Mouse (Mus musculus) MEL (cell line): Measurements from ENCODE around the gene Fgfr2. TPM values are rescaled to one million over a fixed set of nuclear protein-coding genes. Genes with fewer than 3 reads are reported as not detected.

Experiments
- DNase-seq: peaks from one replicate; pipeline ENCODE4 v3.0.0; 2011; ENCODE audit warnings: low read depth, low spot score
- H3K27ac ChIP-seq: 2 replicates; pipeline ENCODE4 v1.5.1; 2012; ENCODE audit warnings: low read depth, mild to moderate bottlenecking, control low read depth, low read length, moderate library complexity; ENCODE audit not compliant: control insufficient read depth
- H3K27me3 ChIP-seq, 2 experiments: fragments of 150-350 bp in 1 of 2; sonication (generic) in 1 of 2; 2 replicates each; pipeline ENCODE4 v1.6.1; 2012; ENCODE audit warnings: low read length in 2 of 2, mild to moderate bottlenecking in 2 of 2, improper control_type of control experiment in 1 of 2, moderate library complexity in 1 of 2; ENCODE audit not compliant: insufficient read depth in 2 of 2, control insufficient read depth in 1 of 2
- H3K36me3 ChIP-seq, 2 experiments: 2 replicates each; pipeline ENCODE4 v1.6.1; 2012 to 2014; ENCODE audit warnings: low read length in 2 of 2, improper control_type of control experiment in 1 of 2, inconsistent platforms in 1 of 2, mild to moderate bottlenecking in 1 of 2; ENCODE audit not compliant: insufficient read depth in 2 of 2, control insufficient read depth in 1 of 2
- H3K4me1 ChIP-seq, 2 experiments: fragments of 150-350 bp in 1 of 2; sonication (generic) in 1 of 2; 2 replicates each; pipeline ENCODE4 v1.6.1; 2012; ENCODE audit warnings: low read length in 2 of 2, improper control_type of control experiment in 1 of 2, mild to moderate bottlenecking in 1 of 2; ENCODE audit not compliant: insufficient read depth in 2 of 2, control insufficient read depth in 1 of 2
- H3K4me3 ChIP-seq, 2 experiments: fragments of 150-350 bp in 1 of 2; sonication (generic) in 1 of 2; 2 replicates each; pipeline ENCODE4 v1.5.1; 2012; ENCODE audit warnings: low read depth in 2 of 2, low read length in 2 of 2, mild to moderate bottlenecking in 2 of 2, moderate library complexity in 2 of 2, control low read depth in 1 of 2, improper control_type of control experiment in 1 of 2; ENCODE audit not compliant: control insufficient read depth in 1 of 2, insufficient read depth in 1 of 2
- H3K79me2 ChIP-seq: 2 replicates; pipeline ENCODE4 v1.6.1; 2012; ENCODE audit warnings: mild to moderate bottlenecking, low read length, moderate library complexity; ENCODE audit not compliant: control insufficient read depth, poor library complexity, insufficient read depth
- H3K9ac ChIP-seq: 2 replicates; pipeline ENCODE4 v1.6.1; 2012; ENCODE audit warnings: low read depth, mild to moderate bottlenecking, control low read depth, low read length, moderate library complexity; ENCODE audit not compliant: control insufficient read depth, poor library complexity, severe bottlenecking
- H3K9me3 ChIP-seq: fragments of 150-350 bp; sonication (generic); replicated peaks from 2 replicates; pipeline ENCODE4 v1.6.1; 2012; ENCODE audit warnings: mild to moderate bottlenecking, low read length, improper control_type of control experiment, moderate library complexity; ENCODE audit not compliant: insufficient read depth
- BHLHE40 ChIP-seq: IDR thresholded peaks from 2 replicates; pipeline ENCODE4 v1.6.1; 2012; ENCODE audit warnings: low read depth, mild to moderate bottlenecking, inconsistent platforms, low read length, improper control_type of control experiment, borderline replicate concordance
- CHD1 ChIP-seq: IDR thresholded peaks from 2 replicates; pipeline ENCODE4 v1.6.1; 2012; ENCODE audit warnings: low read depth, mild to moderate bottlenecking, inconsistent platforms, low read length, improper control_type of control experiment
- CTCF ChIP-seq, 3 experiments: IDR thresholded peaks in 2 of 3; conservative IDR thresholded peaks in 1 of 3; 2 replicates each; pipeline ENCODE4 v1.5.1; 2011 to 2012; ENCODE audit warnings: low read length in 3 of 3, low read depth in 2 of 3, mild to moderate bottlenecking in 2 of 3, improper control_type of control experiment in 1 of 3, inconsistent platforms in 1 of 3, mixed read lengths in 1 of 3, moderate library complexity in 1 of 3; ENCODE audit not compliant: control insufficient read depth in 1 of 3, insufficient read depth in 1 of 3, poor library complexity in 1 of 3, severe bottlenecking in 1 of 3
- ELF1 ChIP-seq: IDR thresholded peaks from 2 replicates; pipeline ENCODE4 v1.6.1; 2014; ENCODE audit warnings: low read depth, mild to moderate bottlenecking, inconsistent platforms, low read length, improper control_type of control experiment, moderate library complexity
- EP300 ChIP-seq, 2 experiments: IDR thresholded peaks; 2 replicates each; pipeline ENCODE4 v1.6.1; 2011; ENCODE audit warnings: improper control_type of control experiment in 2 of 2, low read length in 2 of 2, low read depth in 1 of 2, mild to moderate bottlenecking in 1 of 2
- ETS1 ChIP-seq: IDR thresholded peaks from 2 replicates; pipeline ENCODE4 v1.6.1; 2012; ENCODE audit warnings: low read depth, mild to moderate bottlenecking, inconsistent platforms, low read length, improper control_type of control experiment, moderate library complexity
- GABPA ChIP-seq: IDR thresholded peaks from 2 replicates; pipeline ENCODE4 v1.6.1; 2012; ENCODE audit warnings: low read depth, mild to moderate bottlenecking, inconsistent platforms, low read length, improper control_type of control experiment, moderate library complexity
- GATA1 ChIP-seq: IDR thresholded peaks from 2 replicates; pipeline ENCODE4 v1.6.1; 2011; ENCODE audit warnings: low read depth, low read length, improper control_type of control experiment
- HCFC1 ChIP-seq: IDR thresholded peaks from 2 replicates; pipeline ENCODE4 v1.6.1; 2012; ENCODE audit warnings: low read depth, mild to moderate bottlenecking, inconsistent platforms, low read length, improper control_type of control experiment, moderate library complexity
- JUND ChIP-seq: IDR thresholded peaks from 2 replicates; pipeline ENCODE4 v1.6.1; 2011; ENCODE audit warnings: low read depth, mild to moderate bottlenecking, improper control_type of control experiment, low read length
- MAFK ChIP-seq: IDR thresholded peaks from 2 replicates; pipeline ENCODE4 v1.6.1; 2011; ENCODE audit warnings: low read depth, mild to moderate bottlenecking, low read length, improper control_type of control experiment, borderline replicate concordance
- MAX ChIP-seq: IDR thresholded peaks from 2 replicates; pipeline ENCODE4 v1.6.1; 2011; ENCODE audit warnings: low read length, improper control_type of control experiment
- MAZ ChIP-seq: IDR thresholded peaks from 2 replicates; pipeline ENCODE4 v1.6.1; 2012; ENCODE audit warnings: low read depth, mild to moderate bottlenecking, inconsistent platforms, low read length, improper control_type of control experiment
- MEF2A ChIP-seq: IDR thresholded peaks from 2 replicates; pipeline ENCODE4 v1.6.1; 2014; ENCODE audit warnings: low read depth, mild to moderate bottlenecking, inconsistent platforms, low read length, improper control_type of control experiment; ENCODE audit not compliant: poor library complexity, insufficient replicate concordance, severe bottlenecking; ENCODE audit errors: extremely low read depth
- MYB ChIP-seq: IDR thresholded peaks from 2 replicates; pipeline ENCODE4 v1.6.1; 2011; ENCODE audit warnings: mild to moderate bottlenecking, low read depth, low read length, improper control_type of control experiment
- MYC ChIP-seq: IDR thresholded peaks from 2 replicates; pipeline ENCODE4 v1.6.1; 2011; ENCODE audit warnings: low read depth, mild to moderate bottlenecking, low read length, improper control_type of control experiment, moderate library complexity
- NELFE ChIP-seq: IDR thresholded peaks from 2 replicates; pipeline ENCODE4 v1.6.1; 2011; ENCODE audit warnings: low read depth, low read length, improper control_type of control experiment
- NRF1 ChIP-seq: IDR thresholded peaks from 2 replicates; pipeline ENCODE4 v1.6.1; 2014; ENCODE audit warnings: low read depth, mild to moderate bottlenecking, inconsistent platforms, low read length, improper control_type of control experiment, moderate library complexity; ENCODE audit not compliant: poor library complexity, insufficient read depth, severe bottlenecking
- POLR2A ChIP-seq, 2 experiments: IDR thresholded peaks; 2 replicates each; pipeline ENCODE4 v1.6.1; 2011 to 2012; ENCODE audit warnings: low read length in 2 of 2, mild to moderate bottlenecking in 2 of 2, control low read depth in 1 of 2, improper control_type of control experiment in 1 of 2, low read depth in 1 of 2, moderate library complexity in 1 of 2; ENCODE audit not compliant: control insufficient read depth in 1 of 2, insufficient read depth in 1 of 2, poor library complexity in 1 of 2
- POLR2AphosphoS5 ChIP-seq: IDR thresholded peaks from 2 replicates; pipeline ENCODE4 v1.6.1; 2012; ENCODE audit warnings: low read depth, borderline replicate concordance, mild to moderate bottlenecking, inconsistent platforms, low read length, moderate library complexity, mixed read lengths
- RAD21 ChIP-seq: IDR thresholded peaks from 2 replicates; pipeline ENCODE4 v1.6.1; 2011; ENCODE audit warnings: mild to moderate bottlenecking, low read depth, low read length, improper control_type of control experiment
- SIN3A ChIP-seq: IDR thresholded peaks from 2 replicates; pipeline ENCODE4 v1.6.1; 2012; ENCODE audit warnings: low read length, improper control_type of control experiment, inconsistent platforms
- TAL1 ChIP-seq: IDR thresholded peaks from 2 replicates; pipeline ENCODE4 v1.6.1; 2012; ENCODE audit warnings: mild to moderate bottlenecking, inconsistent platforms, low read length, moderate library complexity, mixed read lengths
- TBP ChIP-seq: IDR thresholded peaks from 2 replicates; pipeline ENCODE4 v1.8.0; 2011; ENCODE audit warnings: low read depth, low read length, improper control_type of control experiment
- TCF12 ChIP-seq: IDR thresholded peaks from 2 replicates; pipeline ENCODE4 v1.6.1; 2014; ENCODE audit warnings: low read depth, mild to moderate bottlenecking, inconsistent platforms, low read length, improper control_type of control experiment, moderate library complexity
- UBTF ChIP-seq: IDR thresholded peaks from 2 replicates; pipeline ENCODE4 v1.6.1; 2012; ENCODE audit warnings: low read depth, mild to moderate bottlenecking, inconsistent platforms, low read length, improper control_type of control experiment, moderate library complexity, borderline replicate concordance; ENCODE audit not compliant: insufficient read depth
- USF1 ChIP-seq: IDR thresholded peaks from 2 replicates; pipeline ENCODE4 v1.6.1; 2014; ENCODE audit warnings: low read depth, mild to moderate bottlenecking, inconsistent platforms, low read length, improper control_type of control experiment, moderate library complexity
- USF2 ChIP-seq, 2 experiments: IDR thresholded peaks; 2 replicates each; pipeline ENCODE4 v1.6.1; 2011 to 2012; ENCODE audit warnings: improper control_type of control experiment in 2 of 2, low read length in 2 of 2, borderline replicate concordance in 1 of 2, inconsistent platforms in 1 of 2, low read depth in 1 of 2, mild to moderate bottlenecking in 1 of 2; ENCODE audit not compliant: insufficient read depth in 1 of 2
- ZC3H11A ChIP-seq: IDR thresholded peaks from 2 replicates; pipeline ENCODE4 v1.6.1; 2012; ENCODE audit warnings: low read depth, mild to moderate bottlenecking, inconsistent platforms, low read length, improper control_type of control experiment
- ZKSCAN1 ChIP-seq: IDR thresholded peaks from 2 replicates; pipeline ENCODE4 v1.6.1; 2012; ENCODE audit warnings: low read depth, mild to moderate bottlenecking, inconsistent platforms, low read length, improper control_type of control experiment, moderate library complexity
- ZMIZ1 ChIP-seq: IDR thresholded peaks from 2 replicates; pipeline ENCODE4 v1.6.1; 2012; ENCODE audit warnings: low read depth, mild to moderate bottlenecking, inconsistent platforms, low read length, improper control_type of control experiment, moderate library complexity
- polyA plus RNA-seq, 2 experiments: library from polyadenylated mRNA; stranded (reverse) in 1 of 2; unstranded in 1 of 2; fragments of >175 nt in 1 of 2; fragments of >200 nt in 1 of 2; gene quantifications; 2 replicates each; pipeline versions ENCODE4 v1.2.1 to v1.2.4; 2012; ENCODE audit warnings: low replicate concordance in 2 of 2, low read depth in 1 of 2; ENCODE audit not compliant: insufficient read length in 2 of 2, insufficient read depth in 1 of 2, missing spikeins in 1 of 2
- total RNA-seq: library from RNA; depleted of rRNA; stranded (reverse); fragments of 300-350 nt; gene quantifications from 2 replicates; pipeline ENCODE4 v1.2.3, GENCODE M21; 2012

Gene Fgfr2
- total and polyA plus RNA-seq, 3 experiments: not detected

DNA sequence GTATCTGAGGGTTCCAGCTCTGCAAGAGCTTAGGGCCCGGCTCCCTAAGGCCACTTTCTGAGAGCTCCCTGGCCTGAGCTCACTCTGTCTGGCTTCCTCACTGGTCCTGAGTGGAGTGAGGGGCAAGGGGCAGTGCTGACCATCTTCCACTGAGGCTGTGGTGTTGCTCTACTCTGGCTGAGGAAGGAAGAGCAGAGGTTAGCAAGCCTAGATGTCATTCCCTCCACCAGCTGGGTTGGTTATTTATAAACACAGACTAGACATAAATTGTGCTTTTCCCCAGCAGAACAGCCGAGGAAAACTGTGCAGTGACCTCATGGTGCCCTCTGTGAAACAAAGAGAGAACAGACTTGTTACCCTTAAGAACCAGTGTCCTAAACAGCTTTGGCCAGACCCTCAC is 435.3 kb downstream of the Fgfr2 start:
- Histone ChIP-seq H3K9me3 (no peaks in the 10 kb centered on the region), H3K4me1 (peaks cover 11 to 26% of the 10 kb centered on the region in 2 experiments), H3K4me3 (no peak overlapping the region), H3K9ac (no peak overlapping the region), H3K27me3 (no peaks in the 10 kb centered on the region), H3K79me2 (no peaks in the 10 kb centered on the region), H3K36me3 (peaks cover 0 to 17% of the 10 kb centered on the region in 2 experiments; a peak in 2 of 4 replicates), H3K27ac (no peak overlapping the region)
- no peak for DNase-seq
- TF ChIP-seq TCF12 (no peak), ETS1 (no peak), GATA1 (no peak), ZC3H11A (no peak), ZMIZ1 (no peak), CTCF (IDR thresholded peaks at IDR 0.05 in 2 of 3, conservative IDR thresholded peaks at IDR 0.05 in 1 of 3; ENCODE audit: control insufficient read depth in 1 of 3, insufficient read depth in 1 of 3, low read depth in 2 of 3, low read length in 3 of 3, poor library complexity in 1 of 3, severe bottlenecking in 1 of 3) (no peak), SIN3A (no peak), MEF2A (no peak), MAZ (no peak), MYC (no peak)

DNA sequence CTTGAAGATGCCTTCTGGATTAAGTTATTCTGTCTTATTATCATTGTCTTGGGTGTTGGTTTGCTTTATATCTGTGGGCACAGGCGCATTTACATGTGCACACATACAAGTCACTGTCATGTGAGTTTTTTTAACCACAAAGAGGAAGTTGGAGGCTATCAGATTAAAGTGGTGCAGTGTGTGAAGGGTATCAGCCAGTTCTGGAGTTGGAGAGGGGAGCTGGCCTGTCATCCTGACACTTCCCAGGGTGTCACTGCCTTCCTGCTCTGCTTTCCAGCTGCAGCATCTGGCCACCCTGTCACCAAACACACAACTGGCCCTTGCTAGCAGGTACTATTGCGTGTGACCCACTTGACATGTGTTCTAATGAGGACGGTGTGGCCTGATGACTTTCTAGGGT is 436.6 kb downstream of the Fgfr2 start:
- Histone ChIP-seq H3K4me3 (no peak overlapping the region), H3K9me3 (no peaks in the 10 kb centered on the region), H3K79me2 (no peaks in the 10 kb centered on the region)
- TF ChIP-seq HCFC1 (no peak), MAFK (peak; percentile 59; the same call in 1 of the 2 replicates), RAD21 (no peak), UBTF (no peak), TAL1 (peak; percentile 78), GATA1 (peak; percentile 95), ZMIZ1 (no peak), POLR2A (IDR thresholded peaks at IDR 0.05; ENCODE audit: control insufficient read depth in 1 of 2, insufficient read depth in 1 of 2, low read depth in 1 of 2, low read length in 2 of 2, poor library complexity in 1 of 2) (no peak), MEF2A (no peak), MYB (no peak), NELFE (no peak), EP300 (IDR thresholded peaks at IDR 0.05; ENCODE audit: low read depth in 1 of 2, low read length in 2 of 2) (peak; percentile 95 to 97), POLR2AphosphoS5 (no peak), ZKSCAN1 (no peak), USF1 (peak; percentile 81), GABPA (no peak), TBP (no peak), ELF1 (no peak), USF2 (IDR thresholded peaks at IDR 0.05; ENCODE audit: borderline replicate concordance in 1 of 2, insufficient read depth in 1 of 2, low read depth in 1 of 2, low read length in 2 of 2) (no peak), BHLHE40 (peak; percentile 99), MAX (peak; percentile 70), MYC (peak; percentile 93), CHD1 (no peak), NRF1 (peak; percentile 18; the same call in 1 of the 2 replicates), JUND (no peak)

More for the DNA sequence above, 436.6 kb downstream of the Fgfr2 start:
- Histone ChIP-seq H3K9ac (peak overlapping the region; percentile 23; the same call in 1 of the 2 replicates), H3K27me3 (no peaks in the 10 kb centered on the region), H3K27ac (peak overlapping the region; percentile 80), H3K36me3 (peaks cover 0 to 17% of the 10 kb centered on the region in 2 experiments; a peak in 2 of 4 replicates), H3K4me1 (peaks cover 11 to 26% of the 10 kb centered on the region in 2 experiments)
- peak; percentile 92 for DNase-seq
